ENCODE assay signal across 20 mouse cellular contexts in genomic region chr12:103159016-103159415, GRCm38 (mm10).
DNase-seq lines count a peak whose midpoint lies in the region; ATAC-seq and TF ChIP-seq lines count a peak whose summit lies in the region.
"Had no signal": no experiment of that assay in that cellular context is flagged by ENCODE, and none has a peak within 500 bp of the region (broad histone marks: within the 10 kb centered on the region; RNA-seq: fewer than 3 reads in every experiment).

No protein-coding gene starts in this region.

- no peaks in the 10 kb centered on the region for H3K9me3 ChIP-seq in intestine, embryonic 14.5 days (ENCODE audit: control insufficient read depth, low read length)
- no peaks in the 10 kb centered on the region for H3K9me3 ChIP-seq in intestine, postnatal 0 days (ENCODE audit: control insufficient read depth)
- peaks cover 4% of the 10 kb centered on the region; the same call in 1 of the 2 replicates for H3K9me3 ChIP-seq in midbrain, embryonic 10.5 days (replicated peaks)
- H3K9me3 ChIP-seq in midbrain, embryonic 13.5 days = no peaks in the 10 kb centered on the region
- H3K9me3 ChIP-seq: forebrain, embryonic 13.5 days; heart, embryonic 15.5 days; hindbrain, embryonic 15.5 days had no signal

- H3K4me2 ChIP-seq in intestine, embryonic 14.5 days (ENCODE audit: low read length) = no peak overlapping the region
- no peak overlapping the region for H3K4me2 ChIP-seq in intestine, postnatal 0 days (replicated peaks; ENCODE audit: low read depth)
- no peak overlapping the region for H3K4me2 ChIP-seq in midbrain, embryonic 13.5 days (replicated peaks)
- H3K4me2 ChIP-seq: forebrain, embryonic 13.5 days; heart, embryonic 11.5 days; heart, embryonic 15.5 days; hindbrain, embryonic 15.5 days had no signal

- no peak overlapping the region for H3K9ac ChIP-seq in intestine, embryonic 14.5 days (ENCODE audit: low read length)
- no peak overlapping the region for H3K9ac ChIP-seq in intestine, postnatal 0 days (ENCODE audit: low read depth, low read length)
- H3K9ac ChIP-seq in midbrain, embryonic 13.5 days (replicated peaks) = no peak overlapping the region
- H3K9ac ChIP-seq: forebrain, embryonic 13.5 days; forebrain, postnatal 0 days; heart, embryonic 15.5 days; hindbrain, embryonic 15.5 days had no signal

- no peak overlapping the region for H3K27ac ChIP-seq in intestine, embryonic 14.5 days (ENCODE audit: low read depth)
- no peak overlapping the region for H3K27ac ChIP-seq in intestine, postnatal 0 days (ENCODE audit: low read depth, low read length)
- peak overlapping the region; percentile 75 for H3K27ac ChIP-seq in midbrain, embryonic 10.5 days (replicated peaks)
- H3K27ac ChIP-seq in midbrain, embryonic 13.5 days = no peak overlapping the region
- H3K27ac ChIP-seq: forebrain, embryonic 13.5 days; heart, adult 2 months; heart, embryonic 15.5 days; hindbrain, embryonic 15.5 days had no signal

- peak; percentile 37 for DNase-seq in intestine, embryonic 14.5 days (ENCODE audit: low spot score)
- no peak for DNase-seq in midbrain, embryonic 10.5 days (ENCODE audit: low spot score)
- DNase-seq in right cerebral cortex, postnatal 10 days (ENCODE audit: low spot score in 2 of 2) = peak; percentile 59 to 66
- no peak for DNase-seq in right cerebral cortex, postnatal 25 days
- DNase-seq in urinary bladder, postnatal 10 days (ENCODE audit: low spot score) = no peak
- DNase-seq: adrenal gland, adult 2 months; adrenal gland, postnatal 25 days; cerebellum, adult 2 months; cerebellum, postnatal 10 days; forebrain, postnatal 0 days; gastrocnemius, postnatal 36 days; heart, adult 2 months; heart, postnatal 14 days had no signal

- WGBS in intestine, embryonic 14.5 days = 61% methylated on average over 8 of the region's 8 CpGs
- WGBS in intestine, postnatal 0 days = 56% methylated on average over 8 of the region's 8 CpGs
- WGBS in midbrain, embryonic 10.5 days = 67% methylated on average over 8 of the region's 8 CpGs
- WGBS in midbrain, embryonic 13.5 days = 72% methylated on average over 8 of the region's 8 CpGs

- H3K4me3 ChIP-seq in intestine, embryonic 14.5 days (ENCODE audit: low read depth, low read length) = no peak overlapping the region
- no peak overlapping the region for H3K4me3 ChIP-seq in intestine, postnatal 0 days (ENCODE audit: low read depth, low read length)
- no peak overlapping the region for H3K4me3 ChIP-seq in midbrain, embryonic 10.5 days
- no peak overlapping the region for H3K4me3 ChIP-seq in midbrain, embryonic 13.5 days (replicated peaks)
- H3K4me3 ChIP-seq: embryonic facial prominence, embryonic 10.5 days; forebrain, embryonic 13.5 days; heart, adult 2 months; heart, embryonic 15.5 days; hindbrain, embryonic 15.5 days had no signal

- no peak for TF ChIP-seq CTCF in intestine, postnatal 0 days (IDR thresholded peaks at IDR 0.05; ENCODE audit: low read depth)

- no peaks in the 10 kb centered on the region for H3K27me3 ChIP-seq in intestine, embryonic 14.5 days (replicated peaks; ENCODE audit: control insufficient read depth, insufficient read depth, low read length)
- no peaks in the 10 kb centered on the region for H3K27me3 ChIP-seq in intestine, postnatal 0 days (replicated peaks; ENCODE audit: control insufficient read depth, insufficient read depth, low read length)
- H3K27me3 ChIP-seq in midbrain, embryonic 10.5 days (ENCODE audit: low read depth, poor library complexity, severe bottlenecking) = no peaks in the 10 kb centered on the region
- H3K27me3 ChIP-seq in midbrain, embryonic 13.5 days = no peaks in the 10 kb centered on the region
- H3K27me3 ChIP-seq: hindbrain, embryonic 15.5 days had no signal

- no peaks in the 10 kb centered on the region for H3K4me1 ChIP-seq in intestine, embryonic 14.5 days (replicated peaks; ENCODE audit: control insufficient read depth, insufficient read depth, low read length)
- no peaks in the 10 kb centered on the region for H3K4me1 ChIP-seq in intestine, postnatal 0 days (replicated peaks; ENCODE audit: control insufficient read depth, insufficient read depth, low read length)
- peaks cover 44% of the 10 kb centered on the region for H3K4me1 ChIP-seq in midbrain, embryonic 10.5 days
- H3K4me1 ChIP-seq in midbrain, embryonic 13.5 days (replicated peaks) = peaks cover 37% of the 10 kb centered on the region
- H3K4me1 ChIP-seq: heart, embryonic 15.5 days had no signal

- no peaks in the 10 kb centered on the region for H3K36me3 ChIP-seq in intestine, embryonic 14.5 days (ENCODE audit: control insufficient read depth, insufficient read depth, low read length)
- H3K36me3 ChIP-seq in intestine, postnatal 0 days (ENCODE audit: control insufficient read depth, insufficient read depth) = no peaks in the 10 kb centered on the region
- peaks cover 3% of the 10 kb centered on the region; the same call in 1 of the 2 replicates for H3K36me3 ChIP-seq in midbrain, embryonic 10.5 days
- H3K36me3 ChIP-seq in midbrain, embryonic 13.5 days = peaks cover 46% of the 10 kb centered on the region
- H3K36me3 ChIP-seq: embryonic facial prominence, embryonic 10.5 days; heart, embryonic 15.5 days had no signal

- no peak for ATAC-seq in intestine, embryonic 14.5 days (replicated peaks; ENCODE audit: low FRiP score, low TSS enrichment, low read depth)
- no peak for ATAC-seq in intestine, postnatal 0 days
- no peak for ATAC-seq in midbrain, embryonic 13.5 days
- ATAC-seq: forebrain, embryonic 13.5 days; forebrain, postnatal 0 days had no signal

Comparison
In these comparisons a context has a peak if more than half of its experiments do, and no peak if none do; other contexts are left out.
1. DNase-seq: peak in intestine, embryonic 14.5 days (single experiment) and right cerebral cortex, postnatal 10 days (2 of 2); none in midbrain, embryonic 10.5 days (single experiment), right cerebral cortex, postnatal 25 days (single experiment) and urinary bladder, postnatal 10 days (single experiment).